Mouse (Mus musculus) adrenal gland, adult 18-20 months (tissue): ENCODE results near the gene Cavin2. TPM values are rescaled to one million over a fixed set of nuclear protein-coding genes. Genes with fewer than 3 reads are reported as not detected.

Source experiments
- DNase-seq, 2 experiments: peaks; one replicate each; pipeline ENCODE4 v3.0.0; 2021 to 2022; ENCODE audit warnings: low spot score in 2 of 2
- total RNA-seq, 2 experiments: library from RNA; stranded (reverse); gene quantifications; 1 replicate in 1 of 2; 2 replicates in 1 of 2; pipeline ENCODE4 v1.2.3; 2021

The Cavin2 gene
- total RNA-seq, 2 experiments from 2014 or later, result 49.2 to 98.0 TPM

DNA sequence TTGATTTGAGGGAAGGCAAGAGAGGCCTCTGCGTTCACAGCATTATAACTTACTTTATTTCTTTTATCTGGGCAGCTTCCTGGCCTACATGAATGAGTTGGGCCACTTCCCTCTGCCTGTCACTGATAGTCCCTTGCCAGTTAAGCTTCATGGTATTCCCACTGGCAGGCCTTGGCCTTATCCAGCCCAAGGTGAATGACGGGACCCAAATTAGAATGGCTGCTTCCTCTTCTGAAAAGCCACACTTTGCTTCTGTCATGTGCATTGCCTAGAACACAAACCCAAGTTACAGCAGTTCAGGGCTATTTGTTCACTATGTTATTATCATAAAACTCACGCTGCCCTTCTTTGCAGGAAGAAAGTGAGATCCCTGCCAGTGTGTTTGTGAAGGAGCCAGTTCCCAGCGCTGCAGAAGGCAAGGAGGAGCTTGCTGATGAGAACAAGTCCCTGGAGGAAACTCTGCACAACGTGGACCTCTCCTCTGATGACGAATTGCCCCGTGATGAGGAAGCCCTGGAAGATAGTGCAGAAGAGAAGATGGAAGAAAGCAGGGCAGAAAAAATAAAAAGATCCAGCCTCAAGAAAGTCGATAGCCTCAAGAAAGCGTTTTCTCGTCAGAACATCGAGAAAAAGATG, 11.5 kb downstream of the Cavin2 start:
- DNase-seq, result no peak

DNA sequence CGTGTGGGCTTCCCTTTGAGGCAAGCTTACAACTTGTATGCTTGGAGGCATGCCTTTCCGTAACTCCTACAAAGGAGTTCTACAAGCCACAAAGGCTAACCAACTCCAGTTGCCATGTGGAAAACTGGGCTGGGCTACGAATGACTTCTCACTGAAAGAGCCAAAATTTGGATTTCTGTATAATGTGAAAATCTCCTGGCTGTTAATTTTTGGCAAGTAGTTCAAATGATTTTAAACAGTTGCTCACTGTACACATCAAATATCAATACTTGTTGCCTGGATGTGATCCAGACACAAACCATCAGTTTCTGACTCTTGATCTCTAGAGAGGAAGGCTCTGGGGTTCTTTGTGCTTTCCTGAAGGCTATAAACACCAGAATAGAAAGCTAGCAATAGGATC, 18.1 kb downstream of the Cavin2 start:
- DNase-seq, result no peak

DNA sequence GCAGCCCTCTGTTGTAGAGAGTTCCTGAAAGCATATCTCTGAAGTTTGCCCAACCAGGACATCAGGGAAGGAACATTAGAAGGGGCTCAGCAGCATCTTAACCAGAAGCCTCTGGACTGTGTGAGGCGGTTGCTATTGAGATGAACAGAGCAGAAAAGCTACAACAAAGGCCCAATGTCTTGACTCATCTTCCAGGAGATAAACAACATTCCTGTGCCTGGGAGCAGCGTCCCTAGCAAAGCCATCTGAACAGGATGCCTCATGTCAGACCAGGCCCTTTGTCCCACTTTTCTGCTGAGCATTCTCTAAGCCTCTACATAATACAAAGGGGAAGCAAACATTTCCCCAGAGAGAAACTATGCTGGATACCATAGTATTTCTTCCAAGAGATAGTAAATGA, 26.6 kb downstream of the Cavin2 start:
- no peak for DNase-seq

DNA sequence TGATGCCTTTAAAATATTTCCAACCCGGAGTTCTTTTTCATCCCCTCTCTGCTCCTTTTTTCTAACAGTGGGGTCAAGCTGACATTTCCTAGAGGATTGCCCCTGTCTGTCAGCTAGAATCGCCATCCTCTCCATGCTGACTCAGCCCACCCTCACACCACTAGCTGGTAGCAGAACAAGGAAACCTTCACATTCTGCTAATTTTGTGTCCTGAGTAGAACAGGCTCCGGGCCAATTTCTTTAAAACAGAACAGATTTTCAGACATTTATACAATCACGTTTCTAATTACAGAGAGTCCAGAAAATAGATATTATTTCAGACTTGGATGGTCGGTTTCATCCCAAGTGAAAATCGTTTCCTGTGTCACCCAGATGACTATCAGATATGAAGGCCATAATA, 34.6 kb downstream of the Cavin2 start:
- no peak for DNase-seq

DNA sequence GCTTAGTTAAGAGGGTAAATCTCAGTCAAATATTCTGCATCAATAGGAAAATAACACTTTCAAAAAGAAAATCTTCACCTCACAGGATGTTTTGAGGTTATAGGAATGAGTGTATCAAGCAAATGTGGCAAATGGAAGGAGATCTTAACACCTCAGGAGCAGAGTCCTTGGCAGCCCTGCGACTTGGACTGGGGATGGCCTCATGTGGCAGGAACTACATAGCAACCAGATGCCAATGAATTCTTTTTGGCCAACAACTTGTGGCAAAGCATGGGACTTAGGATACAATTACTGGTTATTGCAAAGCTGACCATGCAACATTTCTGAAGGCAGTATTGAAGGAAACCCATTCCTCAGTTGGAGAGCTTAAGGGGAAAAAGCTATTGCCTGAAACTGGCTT, 39.6 kb downstream of the Cavin2 start:
- no peak for DNase-seq

DNA sequence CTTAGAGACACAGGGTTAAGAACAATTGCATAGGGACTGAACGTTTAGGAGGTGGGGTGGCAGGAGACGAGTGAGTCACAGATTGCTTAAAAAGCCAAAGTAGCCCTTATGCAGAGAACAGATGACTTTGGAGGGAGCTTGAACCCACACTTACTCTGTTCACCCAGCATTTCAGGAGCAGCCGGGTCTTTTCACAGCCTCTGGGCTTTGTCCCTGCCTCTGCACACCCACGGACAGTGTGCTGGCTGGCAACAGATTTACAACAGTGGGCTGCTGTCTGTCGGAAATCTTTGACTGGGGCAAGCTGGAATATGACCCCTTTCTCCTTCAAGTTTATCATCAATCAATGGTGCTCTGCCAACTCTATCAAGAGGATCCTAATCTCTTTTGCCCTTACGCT, 44.1 kb downstream of the Cavin2 start:
- no peak for DNase-seq

DNA sequence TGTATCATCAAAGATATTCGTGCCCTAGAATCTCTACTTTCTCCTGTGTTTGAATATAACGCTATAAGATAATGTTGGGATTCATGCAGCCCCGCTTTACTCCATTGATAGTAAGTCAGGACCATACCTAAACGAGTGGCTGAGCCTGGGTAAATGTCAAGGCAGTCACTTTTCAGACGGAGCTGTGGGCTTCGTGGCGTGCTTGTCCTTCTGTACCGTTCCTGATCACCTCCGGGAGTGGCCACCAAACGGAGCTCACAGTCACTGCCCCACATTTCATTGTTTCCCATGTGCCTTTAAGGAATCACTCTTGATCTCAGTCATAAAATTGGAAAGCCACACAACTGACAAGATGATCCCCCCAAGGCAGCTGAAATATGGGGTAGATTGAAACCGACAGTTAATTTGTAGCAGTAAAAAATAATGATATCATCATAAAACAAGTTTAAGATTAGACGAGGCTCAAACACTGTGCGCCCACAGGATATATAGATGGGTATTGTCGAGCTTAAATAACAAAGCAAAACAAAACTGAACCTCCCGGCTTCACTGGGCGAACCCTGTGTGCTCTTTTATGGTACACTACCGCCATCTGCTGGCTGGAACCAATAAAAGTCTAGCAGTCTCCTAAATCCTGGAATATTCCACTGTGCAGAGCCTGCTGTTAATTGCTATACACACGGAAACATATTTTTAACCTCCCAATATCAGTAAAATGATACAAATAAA, 44.8 kb downstream of the Cavin2 start:
- peak; percentile 83 to 87 for DNase-seq

DNA sequence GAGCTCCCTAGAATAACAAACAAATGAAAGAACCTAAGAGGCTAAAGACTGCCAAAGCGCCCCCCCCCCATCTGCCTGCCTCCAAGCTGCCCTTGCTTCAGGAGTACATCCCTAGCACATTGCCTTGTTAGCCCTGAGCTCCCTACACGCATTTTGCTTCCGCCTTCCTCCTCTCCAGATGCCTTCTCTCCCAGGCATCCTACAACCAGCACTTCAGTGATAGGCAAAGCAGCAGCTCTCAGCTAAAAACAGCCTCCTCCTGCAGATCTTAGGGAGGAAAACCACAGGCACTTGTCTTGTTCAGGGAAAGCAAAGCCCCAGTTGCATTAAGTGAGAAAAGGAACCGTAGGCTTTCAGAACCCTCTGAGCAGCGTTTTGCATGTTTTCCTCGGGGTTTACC, 45.4 kb downstream of the Cavin2 start:
- no peak for DNase-seq

DNA sequence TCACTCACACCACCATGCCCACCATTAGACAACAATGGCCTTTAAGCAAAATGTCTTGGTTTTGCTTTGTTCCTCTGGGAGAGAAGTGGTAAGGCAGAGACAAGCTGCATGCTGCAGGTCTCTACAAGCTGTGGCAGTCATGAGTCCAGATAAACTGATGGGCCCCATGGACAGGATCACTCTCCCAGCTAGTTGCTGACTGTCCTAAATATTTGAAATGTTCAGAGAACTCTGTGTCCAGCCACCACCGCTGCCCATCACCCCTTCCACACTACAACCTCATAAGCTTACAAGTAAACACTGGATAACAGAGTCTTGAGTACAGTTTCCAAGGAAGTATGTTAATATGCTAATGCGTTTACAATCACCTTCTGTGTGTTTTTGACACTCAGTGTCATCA, 46.2 kb downstream of the Cavin2 start:
- DNase-seq, result no peak

DNA sequence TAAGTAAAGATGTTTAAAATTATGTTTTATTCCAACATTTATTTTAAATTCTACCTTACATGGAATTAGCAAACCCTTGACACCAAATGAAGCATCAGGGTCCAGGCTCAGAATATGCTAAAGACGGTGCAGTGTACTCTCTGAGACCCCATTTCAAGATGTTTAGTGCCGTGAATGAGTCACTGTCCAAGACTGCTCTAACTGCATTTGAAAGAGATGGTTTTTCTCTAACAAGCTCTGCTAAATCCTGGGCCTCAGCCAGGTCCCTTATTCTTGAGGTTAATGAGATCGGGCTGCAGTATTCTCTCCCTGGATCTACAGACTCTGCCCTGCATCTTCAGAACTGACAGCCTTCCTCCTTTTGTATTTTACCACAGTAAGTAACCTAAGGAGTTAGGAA, 55.2 kb downstream of the Cavin2 start:
- DNase-seq, result no peak

DNA sequence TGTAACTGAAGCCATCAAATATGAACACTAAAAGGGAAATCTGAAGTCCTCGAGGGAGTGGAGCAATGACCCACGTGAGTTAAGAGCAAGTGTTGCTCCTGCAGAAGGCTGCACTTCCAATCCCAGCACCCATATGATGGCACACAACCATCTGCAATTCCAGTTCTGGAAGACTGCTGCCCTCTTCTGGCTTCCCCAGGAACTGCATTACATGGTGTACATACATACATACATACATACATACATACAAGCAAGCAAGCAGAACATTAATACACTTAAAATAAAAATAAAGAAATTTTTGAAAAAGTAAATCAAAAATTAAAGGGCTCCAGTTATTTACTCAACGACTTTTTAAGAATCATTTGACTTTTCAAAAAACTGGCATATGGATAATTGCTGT, 58.7 kb downstream of the Cavin2 start:
- DNase-seq, result no peak

DNA sequence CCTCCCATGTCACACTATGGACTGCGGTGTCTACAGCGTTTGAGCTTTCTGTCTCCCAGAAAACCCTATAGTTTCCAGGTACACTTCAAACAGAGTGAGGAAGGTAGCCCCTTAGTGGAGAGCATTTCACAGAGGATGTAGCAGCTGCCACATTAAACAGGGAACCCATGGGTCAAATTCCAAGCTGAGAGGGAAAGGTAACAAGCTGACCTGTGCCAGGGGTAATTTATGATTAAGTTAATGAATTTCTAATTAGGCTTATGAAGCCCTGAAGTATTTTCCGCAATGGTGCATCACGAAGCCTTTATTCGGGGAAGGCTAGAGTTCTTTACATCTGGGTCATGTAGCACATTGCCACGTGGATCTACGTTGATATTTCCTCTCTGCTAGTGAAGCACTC, 59.7 kb downstream of the Cavin2 start:
- DNase-seq, result no peak

DNA sequence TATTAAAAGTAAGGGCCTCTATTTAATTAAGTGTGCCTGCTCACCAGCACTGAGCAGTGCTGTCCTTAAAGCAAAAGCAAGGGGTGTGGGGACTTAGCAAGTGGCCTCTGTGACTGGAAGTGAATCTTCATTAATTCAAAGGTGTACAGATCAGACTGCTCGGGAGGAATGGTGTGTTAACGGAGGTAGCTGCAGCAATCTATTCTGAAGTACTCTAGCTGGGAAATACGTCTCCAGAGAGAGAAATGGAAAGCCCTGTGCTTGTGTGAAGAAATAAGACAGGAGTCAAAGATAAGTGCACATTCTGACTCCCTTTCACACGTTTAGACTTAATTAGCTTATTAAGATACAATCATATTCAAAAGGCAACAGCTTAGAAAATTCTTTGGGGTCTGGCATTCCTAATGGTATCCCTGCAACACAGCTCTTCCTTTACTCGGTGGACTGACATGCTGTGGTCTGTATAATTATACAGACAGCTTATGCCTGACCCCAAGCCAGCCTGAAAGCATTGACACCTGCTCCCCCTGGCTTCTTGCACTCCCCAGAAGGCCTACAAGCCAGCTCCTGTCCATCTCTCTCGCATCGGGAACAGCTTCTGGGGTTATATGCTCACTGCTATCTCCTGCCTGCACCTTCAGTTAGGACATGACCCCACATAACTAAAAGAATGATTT, 60.5 kb downstream of the Cavin2 start:
- DNase-seq, result no peak

Other genes with a start within 250 kb of the Cavin2 start
- 10 to 100 TPM; 36.3 to 44.6 TPM for gene Nabp1, start 189.3 kb downstream of the Cavin2 start, total RNA-seq